Mouse (Mus musculus): ENCODE measurements around the gene Clic6.

GRCm38 (mm10) chr16:92470706-92471105 is 14.8 kb upstream of the Clic6 start, which contains the start of gene Rcan1:
- TF ChIP-seq USF1 (IDR thresholded peaks at IDR 0.05; ENCODE audit: low read depth) (no peak), MAX (IDR thresholded peaks at IDR 0.05; ENCODE audit: low read depth) (no peak), TCF12 (IDR thresholded peaks at IDR 0.05; ENCODE audit: insufficient read depth, poor library complexity, severe bottlenecking) (no peak), POLR2A (IDR thresholded peaks at IDR 0.05; ENCODE audit: insufficient read length, low read depth) (no peak)

Data from myocyte (in vitro differentiated cells).